Mouse (Mus musculus) brain, embryonic 14.5 days (tissue): ENCODE results near the gene Uba3.

Experiments
- CTCF ChIP-seq: fragments of 200-500 bp; IDR thresholded peaks from 2 replicates; pipeline ENCODE4 v1.5.1; 2012; ENCODE audit warnings: inconsistent platforms, mild to moderate bottlenecking, moderate library complexity, borderline replicate concordance; ENCODE audit not compliant: insufficient read depth, insufficient read length; ENCODE audit errors: extremely low read depth
- POLR2A ChIP-seq: fragments of 200-500 bp; IDR thresholded peaks from 2 replicates; pipeline ENCODE4 v1.6.1; 2012; ENCODE audit warnings: mild to moderate bottlenecking, inconsistent platforms, borderline replicate concordance; ENCODE audit not compliant: poor library complexity, insufficient read depth, insufficient read length, severe bottlenecking; ENCODE audit errors: extremely low read depth

GRCm38 (mm10) chr6:97209751-97210150 is 4.3 kb upstream of the Uba3 start:
- TF ChIP-seq POLR2A, result no peak
- no peak for TF ChIP-seq CTCF
